Mouse (Mus musculus): Measurements from ENCODE around the gene Cd300a.

- TF ChIP-seq TAL1 (IDR thresholded peaks at IDR 0.05; ENCODE audit: low read length) (no peak), GATA1 (IDR thresholded peaks at IDR 0.05; ENCODE audit: low read length) (no peak)
These were observed 43.8 kb downstream of the Cd300a start for GRCm38 (mm10) chr11:114933591-114933990.

Data from erythroblast, embryonic 14.5 days (primary cell).